Mouse (Mus musculus): Measurements from ENCODE around the gene Myl3. TPM values are rescaled to one million over a fixed set of nuclear protein-coding genes. Genes with fewer than 3 reads are reported as not detected.

Myl3 gene
- polyA plus RNA-seq, 1 experiment from 2014 or later = 3.6 TPM

DNA sequence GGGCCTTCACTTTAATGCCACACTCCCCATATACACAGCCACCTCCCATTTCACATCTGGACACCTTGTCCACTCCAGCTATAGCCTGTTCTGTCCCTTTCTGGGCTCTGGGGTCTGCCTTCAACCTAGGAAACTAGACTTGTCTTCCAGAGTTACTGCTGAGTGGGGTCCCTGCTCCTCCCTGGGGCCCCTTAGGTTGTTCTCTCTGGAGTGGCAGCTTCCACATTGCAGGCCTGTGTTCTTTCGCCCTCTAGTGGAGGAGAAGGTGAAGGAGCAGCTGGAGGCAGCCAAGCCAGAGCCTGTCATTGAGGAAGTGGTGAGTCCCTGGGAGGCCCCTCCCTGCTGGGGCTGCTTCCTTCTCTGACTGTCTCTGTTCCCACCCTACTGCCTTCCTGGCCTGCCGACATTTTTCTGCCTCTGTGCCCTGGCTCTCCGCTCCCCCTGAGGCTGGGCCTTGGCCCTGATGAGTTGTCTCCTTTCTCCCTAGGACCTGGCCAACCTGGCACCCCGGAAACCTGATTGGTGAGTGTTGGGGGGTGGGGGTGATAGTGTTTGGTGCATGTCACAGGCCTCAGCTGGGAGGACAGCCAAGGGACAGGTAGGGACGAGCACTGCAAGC lies 31.9 kb upstream of the Myl3 start:
- no peaks in the 10 kb centered on the region for H3K27me3 ChIP-seq (ENCODE audit: insufficient read depth, low read length)
- H3K9me3 ChIP-seq (ENCODE audit: low read length) = no peaks in the 10 kb centered on the region
- WGBS = 42% methylated on average over 5 of the region's 5 CpGs
- peaks cover 19% of the 10 kb centered on the region for H3K36me3 ChIP-seq (ENCODE audit: insufficient read depth, low read length)
- peak overlapping the region; percentile 36 for H3K4me2 ChIP-seq (replicated peaks; ENCODE audit: low read depth, low read length)
- no peak overlapping the region for H3K27ac ChIP-seq (ENCODE audit: low read length)
- H3K9ac ChIP-seq (replicated peaks; ENCODE audit: low read length) = peak overlapping the region; percentile 42
- H3K4me1 ChIP-seq (ENCODE audit: insufficient read depth, low read length) = peaks cover 7% of the 10 kb centered on the region; the same call in 1 of the 2 replicates
- peak; percentile 91 for ATAC-seq (ENCODE audit: low FRiP score, low TSS enrichment)
- peak overlapping the region; percentile 4 for H3K4me3 ChIP-seq (ENCODE audit: low read length)

DNA sequence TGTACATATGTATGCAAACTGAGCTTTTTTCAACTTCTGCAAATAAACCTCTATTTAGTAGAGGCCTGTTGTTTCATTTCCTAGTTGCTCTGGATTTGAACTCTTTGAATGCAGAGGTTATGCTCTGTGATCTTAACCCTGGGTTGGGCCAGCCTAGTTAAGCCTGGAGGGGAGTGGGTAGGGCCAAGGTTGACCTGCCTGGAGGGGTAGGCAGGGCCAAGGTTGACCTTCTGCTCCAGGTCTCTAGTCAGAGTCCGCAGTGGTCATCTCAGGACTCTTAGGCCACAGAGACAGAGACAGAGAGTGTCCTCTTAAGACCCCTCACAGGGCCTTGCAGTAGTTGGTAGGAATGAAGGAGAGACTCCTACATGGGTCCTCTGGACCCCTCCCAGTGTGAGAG lies 30.1 kb upstream of the Myl3 start:
- Histone ChIP-seq H3K4me1 (ENCODE audit: insufficient read depth, low read length) (peaks cover 7% of the 10 kb centered on the region; the same call in 1 of the 2 replicates), H3K27ac (ENCODE audit: low read length) (no peak overlapping the region), H3K9ac (replicated peaks; ENCODE audit: low read length) (no peak overlapping the region), H3K9me3 (ENCODE audit: low read length) (no peaks in the 10 kb centered on the region), H3K4me2 (replicated peaks; ENCODE audit: low read depth, low read length) (no peak overlapping the region), H3K36me3 (ENCODE audit: insufficient read depth, low read length) (peaks cover 19% of the 10 kb centered on the region), H3K4me3 (ENCODE audit: low read length) (no peak overlapping the region), H3K27me3 (ENCODE audit: insufficient read depth, low read length) (no peaks in the 10 kb centered on the region)
- ATAC-seq (ENCODE audit: low FRiP score, low TSS enrichment) = no peak
- WGBS = 100% methylated on average over 1 of the region's 1 CpGs

DNA sequence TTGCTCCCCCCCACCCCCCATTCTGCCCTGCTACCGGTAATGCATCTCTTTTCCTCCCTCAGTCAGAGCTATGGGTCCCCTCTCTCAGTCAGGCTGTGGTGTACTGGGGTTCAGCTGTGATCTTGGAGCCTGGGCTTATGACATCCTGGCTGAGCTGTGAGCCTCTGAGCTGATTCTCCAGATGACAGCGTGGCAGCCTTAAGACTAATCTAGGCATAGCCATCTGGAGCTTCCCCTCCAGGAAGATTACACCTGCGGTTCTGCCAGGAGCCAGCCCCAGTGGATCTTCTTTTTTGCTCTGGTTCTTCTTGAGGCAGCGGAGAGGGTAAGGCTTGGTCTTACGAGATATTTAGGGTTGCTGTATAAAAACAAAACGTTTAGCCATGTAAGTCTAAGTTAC lies 29.7 kb upstream of the Myl3 start:
- ATAC-seq (ENCODE audit: low FRiP score, low TSS enrichment) = no peak
- Histone ChIP-seq H3K27me3 (ENCODE audit: insufficient read depth, low read length) (no peaks in the 10 kb centered on the region), H3K9ac (replicated peaks; ENCODE audit: low read length) (no peak overlapping the region), H3K9me3 (ENCODE audit: low read length) (no peaks in the 10 kb centered on the region), H3K36me3 (ENCODE audit: insufficient read depth, low read length) (peaks cover 19% of the 10 kb centered on the region), H3K4me1 (ENCODE audit: insufficient read depth, low read length) (peaks cover 7% of the 10 kb centered on the region; the same call in 1 of the 2 replicates), H3K4me3 (ENCODE audit: low read length) (no peak overlapping the region), H3K4me2 (replicated peaks; ENCODE audit: low read depth, low read length) (no peak overlapping the region), H3K27ac (ENCODE audit: low read length) (no peak overlapping the region)
- WGBS = 90% methylated on average over 6 of the region's 6 CpGs

DNA sequence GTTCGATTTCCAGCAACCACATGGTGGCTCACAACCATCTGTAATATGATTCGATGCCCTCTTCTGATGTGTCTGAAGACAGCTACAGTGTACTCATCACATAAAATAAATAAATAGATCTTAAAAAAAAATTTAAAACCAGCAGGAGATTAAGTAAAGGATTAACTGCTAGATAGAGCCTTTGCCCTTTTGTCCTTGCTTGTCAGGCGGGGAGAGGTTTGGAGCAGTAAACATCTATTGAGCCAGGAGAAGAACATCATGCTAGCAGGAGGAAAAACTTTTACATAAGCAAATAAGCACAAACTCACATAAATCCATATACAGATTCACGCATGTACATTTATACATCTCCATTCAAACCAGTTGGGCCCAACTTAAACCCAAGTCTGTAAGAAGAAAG lies 29.1 kb upstream of the Myl3 start:
- Histone ChIP-seq H3K9me3 (ENCODE audit: low read length) (no peaks in the 10 kb centered on the region), H3K27ac (ENCODE audit: low read length) (no peak overlapping the region), H3K4me2 (replicated peaks; ENCODE audit: low read depth, low read length) (no peak overlapping the region), H3K36me3 (ENCODE audit: insufficient read depth, low read length) (peaks cover 19% of the 10 kb centered on the region), H3K9ac (replicated peaks; ENCODE audit: low read length) (no peak overlapping the region), H3K27me3 (ENCODE audit: insufficient read depth, low read length) (no peaks in the 10 kb centered on the region), H3K4me1 (ENCODE audit: insufficient read depth, low read length) (peaks cover 7% of the 10 kb centered on the region; the same call in 1 of the 2 replicates), H3K4me3 (ENCODE audit: low read length) (no peak overlapping the region)
- no peak for ATAC-seq (ENCODE audit: low FRiP score, low TSS enrichment)
- whole genome bisulfite sequencing = 93% methylated on average over 4 of the region's 4 CpGs

DNA sequence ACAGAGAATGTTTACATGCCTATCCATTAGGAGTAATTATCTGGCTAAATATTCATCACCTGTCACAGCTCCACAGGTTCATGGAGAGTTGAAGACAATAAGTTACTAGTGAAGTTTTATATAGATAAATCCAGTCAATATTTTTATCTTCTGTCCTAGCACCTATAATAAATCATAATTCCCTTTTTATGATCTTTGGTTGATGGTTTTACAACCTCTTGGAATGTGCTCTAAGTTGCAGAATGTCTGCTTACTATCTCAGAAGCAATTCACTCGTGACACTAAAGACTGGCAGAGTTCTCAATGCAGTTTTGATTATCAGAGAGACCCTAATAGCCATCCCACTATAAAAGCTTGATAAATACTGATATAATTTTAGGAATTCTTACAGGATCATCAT lies 28.3 kb upstream of the Myl3 start:
- no peak for ATAC-seq (ENCODE audit: low FRiP score, low TSS enrichment)
- no peak overlapping the region for H3K9ac ChIP-seq (replicated peaks; ENCODE audit: low read length)
- peaks cover 7% of the 10 kb centered on the region; the same call in 1 of the 2 replicates for H3K4me1 ChIP-seq (ENCODE audit: insufficient read depth, low read length)
- no peaks in the 10 kb centered on the region for H3K9me3 ChIP-seq (ENCODE audit: low read length)
- no peak overlapping the region for H3K4me3 ChIP-seq (ENCODE audit: low read length)
- no peaks in the 10 kb centered on the region for H3K27me3 ChIP-seq (ENCODE audit: insufficient read depth, low read length)
- 69% methylated on average over 1 of the region's 1 CpGs for WGBS
- peaks cover 21% of the 10 kb centered on the region for H3K36me3 ChIP-seq (ENCODE audit: insufficient read depth, low read length)
- no peak overlapping the region for H3K27ac ChIP-seq (ENCODE audit: low read length)
- no peak overlapping the region for H3K4me2 ChIP-seq (replicated peaks; ENCODE audit: low read depth, low read length)

DNA sequence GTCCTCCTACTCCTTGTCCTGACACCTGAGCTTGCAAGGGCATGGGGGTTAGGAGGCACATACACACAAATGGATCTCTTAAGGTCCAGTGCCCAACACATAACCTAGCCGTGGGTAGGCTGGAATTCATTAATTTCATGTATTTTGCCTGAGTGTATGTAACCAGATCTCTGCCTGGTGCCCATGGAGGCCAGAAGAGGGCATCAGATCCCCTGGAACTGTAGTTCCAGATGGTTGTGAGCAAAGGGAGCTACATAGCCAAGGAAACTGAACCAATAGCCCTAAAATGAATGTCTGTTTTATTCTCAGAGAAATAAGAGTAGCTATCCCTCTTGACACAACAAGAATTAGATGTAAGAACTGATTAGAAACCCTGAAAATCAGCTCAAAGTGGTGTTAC lies 26.2 kb upstream of the Myl3 start:
- no peaks in the 10 kb centered on the region for H3K9me3 ChIP-seq (ENCODE audit: low read length)
- WGBS = 37% methylated on average over 1 of the region's 1 CpGs
- H3K4me2 ChIP-seq (replicated peaks; ENCODE audit: low read depth, low read length) = no peak overlapping the region
- no peaks in the 10 kb centered on the region for H3K4me1 ChIP-seq (ENCODE audit: insufficient read depth, low read length)
- H3K36me3 ChIP-seq (ENCODE audit: insufficient read depth, low read length) = peaks cover 18% of the 10 kb centered on the region
- no peak for ATAC-seq (ENCODE audit: low FRiP score, low TSS enrichment)
- H3K27ac ChIP-seq (ENCODE audit: low read length) = no peak overlapping the region
- no peak overlapping the region for H3K9ac ChIP-seq (replicated peaks; ENCODE audit: low read length)
- H3K4me3 ChIP-seq (ENCODE audit: low read length) = no peak overlapping the region
- no peaks in the 10 kb centered on the region for H3K27me3 ChIP-seq (ENCODE audit: insufficient read depth, low read length)

DNA sequence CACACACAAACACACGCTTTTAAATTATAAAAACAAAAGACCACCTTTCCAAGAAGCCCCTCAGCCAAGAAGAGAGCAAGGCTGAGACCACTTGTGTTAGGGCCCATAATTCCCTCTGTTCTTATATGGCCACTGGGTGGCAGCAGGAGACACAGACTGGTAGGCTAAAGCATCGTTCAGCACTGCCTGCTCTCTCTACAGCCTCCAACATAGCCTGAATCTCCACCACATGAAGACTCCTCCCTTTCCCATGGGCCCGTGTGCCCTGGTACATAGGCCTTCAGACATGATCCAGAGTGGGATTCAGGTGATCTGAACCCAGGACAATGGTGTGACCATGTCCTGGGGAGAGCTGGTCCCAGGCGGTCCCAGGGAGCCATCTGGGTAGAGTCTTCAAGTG lies 24.9 kb upstream of the Myl3 start:
- H3K27me3 ChIP-seq (ENCODE audit: insufficient read depth, low read length) = no peaks in the 10 kb centered on the region
- H3K27ac ChIP-seq (ENCODE audit: low read length) = no peak overlapping the region
- H3K9me3 ChIP-seq (ENCODE audit: low read length) = no peaks in the 10 kb centered on the region
- 24% methylated on average over 4 of the region's 4 CpGs for WGBS
- H3K4me2 ChIP-seq (replicated peaks; ENCODE audit: low read depth, low read length) = no peak overlapping the region
- peaks cover 10% of the 10 kb centered on the region for H3K36me3 ChIP-seq (ENCODE audit: insufficient read depth, low read length)
- peak; percentile 52 for ATAC-seq (ENCODE audit: low FRiP score, low TSS enrichment)
- H3K4me1 ChIP-seq (ENCODE audit: insufficient read depth, low read length) = no peaks in the 10 kb centered on the region
- H3K9ac ChIP-seq (replicated peaks; ENCODE audit: low read length) = no peak overlapping the region
- no peak overlapping the region for H3K4me3 ChIP-seq (ENCODE audit: low read length)

DNA sequence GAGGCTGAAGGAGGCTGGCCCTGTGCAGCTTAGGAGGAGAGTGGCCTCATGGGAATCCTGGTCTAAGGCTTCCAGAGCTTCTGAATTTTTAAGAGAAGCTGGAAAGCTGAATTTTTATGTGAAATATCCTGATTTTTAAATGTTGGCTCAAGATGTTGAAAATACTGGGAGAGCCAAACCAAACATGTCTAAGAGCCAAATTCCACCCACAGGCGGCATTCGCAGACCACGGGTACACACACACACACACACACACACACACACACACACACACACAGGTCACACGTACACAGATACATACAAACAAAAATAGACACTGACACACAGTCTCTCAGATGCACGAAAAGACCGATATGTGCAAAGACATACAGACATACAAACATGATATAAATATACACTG lies 23.6 kb upstream of the Myl3 start:
- H3K27ac ChIP-seq (ENCODE audit: low read length) = no peak overlapping the region
- H3K27me3 ChIP-seq (ENCODE audit: insufficient read depth, low read length) = no peaks in the 10 kb centered on the region
- H3K4me1 ChIP-seq (ENCODE audit: insufficient read depth, low read length) = no peaks in the 10 kb centered on the region
- H3K4me2 ChIP-seq (replicated peaks; ENCODE audit: low read depth, low read length) = no peak overlapping the region
- no peak overlapping the region for H3K4me3 ChIP-seq (ENCODE audit: low read length)
- no peaks in the 10 kb centered on the region for H3K9me3 ChIP-seq (ENCODE audit: low read length)
- no peak overlapping the region for H3K9ac ChIP-seq (replicated peaks; ENCODE audit: low read length)
- no peak for ATAC-seq (ENCODE audit: low FRiP score, low TSS enrichment)
- H3K36me3 ChIP-seq (ENCODE audit: insufficient read depth, low read length) = peaks cover 7% of the 10 kb centered on the region; the same call in 1 of the 2 replicates
- 89% methylated on average over 6 of the region's 6 CpGs for WGBS

DNA sequence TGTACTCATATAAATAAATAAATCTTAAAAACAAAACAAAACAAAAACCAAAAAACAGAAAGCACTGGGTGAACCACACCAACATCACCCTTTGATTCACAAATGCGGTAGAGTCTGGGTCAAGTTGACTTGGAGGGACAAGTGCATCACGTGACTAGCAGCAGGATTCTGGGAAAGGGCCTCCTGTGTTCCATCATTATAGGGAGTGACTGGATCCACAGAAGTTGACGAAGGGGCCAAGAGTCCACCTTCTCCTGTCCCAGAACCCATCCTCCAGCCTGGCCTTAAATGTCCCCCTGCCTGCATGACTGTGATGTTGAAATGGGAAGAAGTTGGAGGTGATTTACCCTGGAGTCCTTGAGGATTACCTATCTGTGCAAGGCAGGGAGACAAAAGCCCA lies 22.9 kb upstream of the Myl3 start:
- no peak overlapping the region for H3K4me3 ChIP-seq (ENCODE audit: low read length)
- H3K4me1 ChIP-seq (ENCODE audit: insufficient read depth, low read length) = no peaks in the 10 kb centered on the region
- no peak overlapping the region for H3K27ac ChIP-seq (ENCODE audit: low read length)
- H3K9ac ChIP-seq (replicated peaks; ENCODE audit: low read length) = no peak overlapping the region
- H3K27me3 ChIP-seq (ENCODE audit: insufficient read depth, low read length) = no peaks in the 10 kb centered on the region
- WGBS = 83% methylated on average over 3 of the region's 3 CpGs
- no peaks in the 10 kb centered on the region for H3K9me3 ChIP-seq (ENCODE audit: low read length)
- no peak for ATAC-seq (ENCODE audit: low FRiP score, low TSS enrichment)
- H3K4me2 ChIP-seq (replicated peaks; ENCODE audit: low read depth, low read length) = no peak overlapping the region
- H3K36me3 ChIP-seq (ENCODE audit: insufficient read depth, low read length) = peaks cover 12% of the 10 kb centered on the region

DNA sequence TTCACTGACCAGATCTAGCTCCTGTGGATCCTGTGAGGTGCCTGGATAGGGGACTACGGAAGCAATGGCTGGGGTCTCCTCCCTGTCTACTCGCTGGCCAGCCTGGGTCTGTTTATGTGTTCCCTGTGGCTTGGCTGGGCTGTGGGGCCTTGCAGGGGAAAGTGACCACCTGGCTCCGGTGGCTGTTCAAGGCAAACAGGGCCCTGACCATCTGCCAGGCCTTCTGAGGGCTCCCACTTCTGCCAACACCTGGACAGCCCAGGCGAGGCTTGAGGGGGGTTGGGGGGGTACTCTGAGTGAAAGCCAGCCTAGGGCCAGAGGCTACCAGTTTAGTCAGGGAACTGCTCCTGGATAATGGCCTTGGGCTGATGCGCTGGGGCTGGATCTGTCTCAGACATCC lies 21.7 kb upstream of the Myl3 start:
- Histone ChIP-seq H3K4me3 (ENCODE audit: low read length) (no peak overlapping the region), H3K27ac (ENCODE audit: low read length) (no peak overlapping the region), H3K4me1 (ENCODE audit: insufficient read depth, low read length) (no peaks in the 10 kb centered on the region), H3K36me3 (ENCODE audit: insufficient read depth, low read length) (peaks cover 21% of the 10 kb centered on the region), H3K9me3 (ENCODE audit: low read length) (no peaks in the 10 kb centered on the region), H3K27me3 (ENCODE audit: insufficient read depth, low read length) (no peaks in the 10 kb centered on the region), H3K9ac (replicated peaks; ENCODE audit: low read length) (no peak overlapping the region), H3K4me2 (replicated peaks; ENCODE audit: low read depth, low read length) (no peak overlapping the region)
- 0 out of 2 replicates have a peak, but pooled peaks have one; percentile 3 for ATAC-seq (ENCODE audit: low FRiP score, low TSS enrichment)
- WGBS = 61% methylated on average over 5 of the region's 5 CpGs
